10 mouse cellular contexts compared by ENCODE assay signal in the genomic region with DNA sequence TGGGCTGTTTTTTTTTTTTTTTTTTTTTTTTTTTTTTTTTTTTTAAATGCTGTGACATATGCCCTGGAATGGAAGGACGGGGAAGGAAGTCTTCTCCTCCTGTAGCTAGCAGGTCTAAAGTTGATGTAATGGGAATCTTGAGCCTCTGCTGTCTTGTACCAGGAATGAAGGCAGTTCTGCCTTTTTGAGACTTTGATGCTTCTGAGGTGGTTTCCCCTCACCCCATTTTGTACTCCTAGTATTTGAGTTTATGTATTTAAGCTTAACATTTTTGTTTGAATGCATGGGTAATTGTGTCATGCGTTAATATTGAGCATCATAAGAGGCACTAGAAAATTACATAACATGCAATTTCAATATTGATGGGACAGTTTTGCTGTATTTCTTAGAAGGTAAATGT. TPM values are rescaled to one million over a fixed set of nuclear protein-coding genes. Genes with fewer than 3 reads are reported as not detected.
DNase-seq lines count a peak whose midpoint lies in the region; ATAC-seq and TF ChIP-seq lines count a peak whose summit lies in the region.
"Had no signal": no experiment of that assay in that cellular context is flagged by ENCODE, and none has a peak within 500 bp of the region (broad histone marks: within the 10 kb centered on the region; RNA-seq: fewer than 3 reads in every experiment).

No protein-coding gene starts in this region.

- peaks cover 15% of the 10 kb centered on the region for H3K36me3 ChIP-seq in intestine, embryonic 14.5 days (ENCODE audit: control insufficient read depth, insufficient read depth, low read length)
- H3K36me3 ChIP-seq in intestine, embryonic 15.5 days: peaks cover 3% of the 10 kb centered on the region; the same call in 1 of the 2 replicates
- 0 out of 2 replicates have a peak, but pooled peaks cover 4% of the 10 kb centered on the region for H3K36me3 ChIP-seq in forebrain, postnatal 0 days (ENCODE audit: insufficient read depth)
- peaks cover 8% of the 10 kb centered on the region for H3K36me3 ChIP-seq in midbrain, embryonic 11.5 days (ENCODE audit: control insufficient read depth, insufficient read depth, low read length)

- peaks cover 3% of the 10 kb centered on the region; the same call in 1 of the 2 replicates for H3K4me1 ChIP-seq in intestine, embryonic 14.5 days (replicated peaks; ENCODE audit: control insufficient read depth, insufficient read depth, low read length)
- H3K4me1 ChIP-seq in intestine, embryonic 15.5 days (replicated peaks): peaks cover 6% of the 10 kb centered on the region; the same call in 1 of the 2 replicates
- H3K4me1 ChIP-seq in bone marrow, adult 2 months (ENCODE audit: control insufficient read depth, insufficient read depth, low read length): peaks cover 3% of the 10 kb centered on the region; the same call in 1 of the 2 replicates
- H3K4me1 ChIP-seq in forebrain, postnatal 0 days (ENCODE audit: insufficient read depth): no peaks in the 10 kb centered on the region
- H3K4me1 ChIP-seq in midbrain, embryonic 11.5 days (ENCODE audit: control insufficient read depth, insufficient read depth, low read length): no peaks in the 10 kb centered on the region

- no peak overlapping the region for H3K27ac ChIP-seq in intestine, embryonic 14.5 days (ENCODE audit: low read depth)
- H3K27ac ChIP-seq in intestine, embryonic 15.5 days: no peak overlapping the region
- H3K27ac ChIP-seq in bone marrow, adult 2 months (ENCODE audit: control insufficient read depth, insufficient read depth, low read depth, low read length, poor library complexity): no peak overlapping the region
- no peak overlapping the region for H3K27ac ChIP-seq in forebrain, postnatal 0 days (ENCODE audit: low read depth, low read length)
- H3K27ac ChIP-seq in midbrain, embryonic 11.5 days (ENCODE audit: low read depth, low read length): no peak overlapping the region

- DNase-seq in intestine, embryonic 14.5 days (ENCODE audit: low spot score): no peak
- DNase-seq in forebrain, postnatal 0 days: no peak
- no peak for DNase-seq in midbrain, embryonic 11.5 days (ENCODE audit: low spot score, missing footprints)
- no peak for DNase-seq in left cerebral cortex, adult 18-20 months (ENCODE audit: low spot score in 2 of 2)
- no peak for DNase-seq in thymus, postnatal 10 days (ENCODE audit: low spot score in 2 of 2)
- DNase-seq in layer of hippocampus, postnatal 25 days (ENCODE audit: extremely low spot score in 1 of 2, low spot score in 1 of 2): no peak
- DNase-seq: gastrocnemius, postnatal 14 days; lung, postnatal 10 days had no signal

- peak overlapping the region; percentile 37 for H3K4me2 ChIP-seq in intestine, embryonic 14.5 days (ENCODE audit: low read length)
- H3K4me2 ChIP-seq in intestine, embryonic 15.5 days (replicated peaks): no peak overlapping the region
- no peak overlapping the region for H3K4me2 ChIP-seq in forebrain, postnatal 0 days (ENCODE audit: low read depth)
- peak overlapping the region; percentile 17; the same call in 1 of the 2 replicates for H3K4me2 ChIP-seq in midbrain, embryonic 11.5 days

- TF ChIP-seq POLR2A in bone marrow, adult 2 months (IDR thresholded peaks at IDR 0.05; ENCODE audit: borderline replicate concordance, control insufficient read depth, low read depth, low read length): no peak

- 68% methylated on average over 2 of the region's 2 CpGs for whole genome bisulfite sequencing in intestine, embryonic 14.5 days
- WGBS in intestine, embryonic 15.5 days: 69% methylated on average over 2 of the region's 2 CpGs
- WGBS in bone marrow, adult 2 months: 29% methylated on average over 2 of the region's 2 CpGs
- WGBS in forebrain, postnatal 0 days: 76% methylated on average over 2 of the region's 2 CpGs
- 75% methylated on average over 2 of the region's 2 CpGs for WGBS in midbrain, embryonic 11.5 days

- peak overlapping the region; percentile 18; the same call in 1 of the 2 replicates for H3K4me3 ChIP-seq in intestine, embryonic 14.5 days (ENCODE audit: low read depth, low read length)
- H3K4me3 ChIP-seq in intestine, embryonic 15.5 days (replicated peaks): no peak overlapping the region
- H3K4me3 ChIP-seq in bone marrow, adult 2 months (replicated peaks; ENCODE audit: control insufficient read depth, low read depth, low read length): peak overlapping the region; percentile 41
- H3K4me3 ChIP-seq in forebrain, postnatal 0 days (ENCODE audit: low read depth, low read length): 0 out of 2 replicates have a peak overlapping the region, but pooled peaks have one; percentile 9
- H3K4me3 ChIP-seq in midbrain, embryonic 11.5 days (ENCODE audit: low read depth, low read length): no peak overlapping the region

- no peak for TF ChIP-seq CTCF in bone marrow, adult 2 months (IDR thresholded peaks at IDR 0.05; ENCODE audit: control insufficient read depth, insufficient read depth, low read length)
- TF ChIP-seq CTCF in forebrain, postnatal 0 days (IDR thresholded peaks at IDR 0.05; ENCODE audit: low read depth): no peak

- no peak for ATAC-seq in intestine, embryonic 14.5 days (replicated peaks; ENCODE audit: low FRiP score, low TSS enrichment, low read depth)
- no peak for ATAC-seq in intestine, embryonic 15.5 days
- ATAC-seq in forebrain, postnatal 0 days: no peak
- ATAC-seq in midbrain, embryonic 11.5 days (ENCODE audit: low FRiP score): no peak

- no peaks in the 10 kb centered on the region for H3K9me3 ChIP-seq in intestine, embryonic 14.5 days (ENCODE audit: control insufficient read depth, low read length)
- H3K9me3 ChIP-seq in intestine, embryonic 15.5 days: no peaks in the 10 kb centered on the region
- H3K9me3 ChIP-seq in forebrain, postnatal 0 days (ENCODE audit: low read length): no peaks in the 10 kb centered on the region
- H3K9me3 ChIP-seq in midbrain, embryonic 11.5 days (ENCODE audit: control insufficient read depth, low read length): peaks cover 8% of the 10 kb centered on the region; the same call in 1 of the 2 replicates

- H3K27me3 ChIP-seq in intestine, embryonic 14.5 days (replicated peaks; ENCODE audit: control insufficient read depth, insufficient read depth, low read length): no peaks in the 10 kb centered on the region
- H3K27me3 ChIP-seq in intestine, embryonic 15.5 days (replicated peaks): no peaks in the 10 kb centered on the region
- no peaks in the 10 kb centered on the region for H3K27me3 ChIP-seq in forebrain, postnatal 0 days (ENCODE audit: insufficient read depth, low read length)
- no peaks in the 10 kb centered on the region for H3K27me3 ChIP-seq in midbrain, embryonic 11.5 days (ENCODE audit: control insufficient read depth, insufficient read depth, low read length)

- H3K9ac ChIP-seq in intestine, embryonic 14.5 days (ENCODE audit: low read length): no peak overlapping the region
- no peak overlapping the region for H3K9ac ChIP-seq in intestine, embryonic 15.5 days
- no peak overlapping the region for H3K9ac ChIP-seq in forebrain, postnatal 0 days
- H3K9ac ChIP-seq in midbrain, embryonic 11.5 days (ENCODE audit: low read length): no peak overlapping the region

RNA-seq across cellular contexts. Expression of a gene that starts 14.4 kb away (rescaled TPM):
- 32.9 and 36.0 TPM in 2 replicates for polyA plus RNA-seq in intestine, embryonic 14.5 days (2014; fragmentation: Nextera tagmentation; extraction: Ambion mirVana)
- polyA plus RNA-seq in intestine, embryonic 15.5 days (2015; fragmentation: Nextera tagmentation; extraction: Ambion mirVana): 24.1 and 25.4 TPM in 2 replicates
- 39.2 and 53.1 TPM in 2 replicates for polyA plus RNA-seq in bone marrow, adult 2 months (2011; ENCODE audit: insufficient read depth, insufficient read length, low replicate concordance, missing spikeins)
- total RNA-seq in forebrain, postnatal 0 days (2014; rRNA removed): 35.0 and 54.8 TPM in 2 replicates
- polyA plus RNA-seq in forebrain, postnatal 0 days (2015; fragmentation: Nextera tagmentation; extraction: Ambion mirVana): 12.6 and 23.5 TPM in 2 replicates
- 43.4 and 46.8 TPM in 2 replicates for polyA plus RNA-seq in midbrain, embryonic 11.5 days (2014; fragmentation: Nextera tagmentation; extraction: Ambion mirVana)
- 100 to 1,000 TPM in 1 of 2 experiments, 10 to 100 TPM in 1; 94.9 to 124 TPM for total RNA-seq in left cerebral cortex, adult 18-20 months (2021)
- total RNA-seq in layer of hippocampus, postnatal 25 days (2021): 100 to 1,000 TPM; 105 to 131 TPM

Comparison
In these comparisons a context has a peak if more than half of its experiments do, and no peak if none do; other contexts are left out.
1. H3K4me2 ChIP-seq: peak in intestine, embryonic 14.5 days (single experiment) and midbrain, embryonic 11.5 days (single experiment); none in intestine, embryonic 15.5 days (single experiment) and forebrain, postnatal 0 days (single experiment).
2. H3K4me3 ChIP-seq: peak in intestine, embryonic 14.5 days (single experiment), bone marrow, adult 2 months (single experiment) and forebrain, postnatal 0 days (single experiment); none in intestine, embryonic 15.5 days (single experiment) and midbrain, embryonic 11.5 days (single experiment).